Mouse (Mus musculus) c-Kit-positive CD71-negative TER-119-negative erythroid progenitor cells, embryonic 14.5 days (primary cell): Measurements from ENCODE around the gene Dgkh.
"Not testable (repeated sequence)": the region's sequence is repeated elsewhere in the genome, so short reads cannot be mapped to it uniquely, and the experiment has no call there.

Experiments used
- DNase-seq: peaks from one replicate; pipeline ENCODE4 v3.0.0-alpha.2; 2013; ENCODE audit warnings: low read depth

Gene Dgkh

DNA sequence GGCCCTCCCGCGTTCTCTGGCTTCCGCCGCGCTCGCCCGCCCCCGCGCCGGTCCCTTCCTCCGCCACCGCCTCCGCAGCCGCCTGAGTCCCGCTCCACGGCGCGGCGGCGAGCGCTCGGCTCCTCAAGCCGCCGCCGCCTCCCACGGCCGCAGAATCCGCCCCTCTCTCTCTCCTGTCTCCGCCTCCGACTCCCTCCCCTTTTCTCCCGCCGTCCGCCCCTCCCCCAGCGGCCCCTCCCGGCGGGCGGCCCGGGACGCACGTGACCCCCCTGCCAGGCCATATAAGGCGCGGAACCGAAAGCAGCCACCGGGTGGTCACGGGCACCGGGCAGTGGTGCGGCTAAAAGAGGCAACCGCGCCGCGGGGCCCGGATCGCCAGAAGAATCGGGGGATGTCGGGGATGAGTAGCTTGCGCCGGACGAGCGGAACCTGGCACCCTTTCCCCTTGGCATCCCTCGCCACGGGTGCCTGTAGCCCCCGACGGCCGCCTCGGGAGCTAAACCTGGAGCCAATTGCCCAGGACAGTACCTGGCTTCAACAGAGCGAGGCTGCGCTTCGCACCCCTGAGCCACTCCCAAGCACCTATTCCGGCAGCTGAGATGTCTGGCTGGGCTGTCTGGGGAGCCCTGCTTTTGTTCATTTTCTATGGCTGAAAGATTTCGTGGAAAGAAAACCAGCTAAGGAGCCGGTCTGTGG, at the start of gene Dgkh:
Gene Dgkh (minus strand): TSS at position 160 of the 696 bp plus-strand sequence.
- DNase-seq, result no peak

DNA sequence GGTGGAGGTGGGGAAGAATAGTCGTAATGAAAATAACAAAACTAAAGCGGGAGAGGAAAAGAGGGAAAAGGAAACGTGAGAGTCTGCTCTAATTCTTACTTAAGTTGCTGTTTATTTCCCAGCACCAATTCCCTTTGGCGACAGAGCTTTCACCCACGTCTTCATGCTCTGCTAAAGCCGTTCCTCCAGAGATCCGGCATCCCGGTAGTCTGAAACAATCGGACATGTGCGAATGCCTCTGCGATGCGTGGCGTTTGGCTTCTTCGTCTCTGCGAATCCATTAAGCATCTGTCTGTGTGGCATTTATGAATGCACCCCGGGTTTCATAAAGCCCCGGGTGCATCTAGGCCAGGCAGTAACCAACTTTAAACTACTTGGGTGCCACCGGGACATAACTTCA, 44.6 kb upstream of the Dgkh start:
- DNase-seq, result no peak

DNA sequence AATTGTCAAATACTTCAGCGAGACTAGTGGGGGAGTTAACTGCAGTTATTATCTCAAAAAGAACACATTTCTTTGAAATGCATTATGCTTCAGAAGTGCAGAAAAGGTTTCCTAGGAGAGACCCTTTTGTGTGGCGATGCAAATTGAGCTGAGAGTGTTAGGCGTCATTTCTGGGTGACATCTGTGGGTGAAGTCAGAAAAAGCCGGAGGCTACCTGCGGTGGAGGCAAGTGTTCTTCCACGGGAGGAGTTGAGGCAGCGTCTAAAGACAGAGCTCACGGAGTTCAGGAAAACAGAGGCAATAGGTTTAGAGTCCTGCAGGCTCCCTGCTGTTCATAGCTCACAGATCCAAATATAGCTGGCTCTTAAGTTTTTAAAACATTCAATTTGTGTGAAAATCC, 44.1 kb upstream of the Dgkh start:
- DNase-seq, result no peak

DNA sequence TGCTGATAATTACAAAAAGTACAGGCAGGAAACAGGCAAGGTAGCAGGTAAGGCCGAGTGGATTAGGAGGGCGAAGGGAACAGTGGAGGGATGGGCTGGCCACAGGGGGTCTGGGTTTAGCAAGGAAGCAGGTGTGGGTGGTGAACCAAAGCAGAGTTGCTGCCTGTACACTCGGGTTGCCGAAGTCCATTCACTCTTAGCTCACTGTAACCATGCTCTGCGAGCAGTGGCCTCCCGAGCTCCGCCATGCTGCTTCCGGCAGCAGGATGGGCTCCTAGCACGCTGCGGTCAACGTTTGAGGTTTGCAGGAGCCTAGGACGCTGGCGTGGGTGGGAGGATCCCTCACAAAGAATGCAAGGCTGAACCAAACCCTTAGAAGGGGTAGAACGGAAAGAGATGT, 43.1 kb upstream of the Dgkh start:
- no peak for DNase-seq

DNA sequence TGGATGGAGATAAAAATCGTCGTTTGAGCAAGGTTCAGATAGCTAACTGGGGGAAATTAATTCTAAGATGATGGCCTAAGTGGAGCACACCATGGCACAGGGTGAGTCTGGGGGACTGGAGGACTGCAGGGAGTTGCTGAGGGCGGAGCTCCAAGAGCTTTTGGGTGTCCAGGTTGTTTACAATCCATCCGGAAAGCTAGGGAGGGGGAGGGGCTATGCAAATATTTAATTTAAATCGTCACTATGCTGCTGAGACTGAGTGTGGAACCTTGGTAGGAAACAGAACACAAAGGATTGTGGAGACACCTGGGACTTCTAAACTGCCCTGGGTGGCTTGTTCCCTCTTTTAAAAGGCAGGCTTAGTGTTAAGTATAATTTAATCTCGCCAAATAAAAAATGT, 42.6 kb upstream of the Dgkh start:
- DNase-seq, result no peak

DNA sequence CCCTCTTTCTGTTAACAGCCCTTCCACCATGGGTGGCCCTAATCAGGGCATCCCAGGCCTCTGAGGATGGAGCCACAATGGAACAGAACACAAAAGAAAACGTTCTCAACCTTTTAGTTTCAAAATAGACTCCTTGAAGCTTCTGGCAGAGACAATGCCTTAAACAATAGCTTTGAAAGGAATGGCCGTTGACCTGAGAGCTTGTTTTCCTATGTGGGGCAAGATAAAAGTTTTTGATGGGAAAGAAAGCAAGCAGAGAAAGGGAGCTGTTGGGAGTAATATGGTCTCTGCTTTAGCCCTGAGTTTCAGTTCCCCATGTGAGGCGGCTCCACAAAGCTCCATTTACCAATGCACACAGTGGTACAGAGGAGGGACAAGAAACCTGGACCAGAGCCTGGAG, 37.9 kb upstream of the Dgkh start:
- DNase-seq, result no peak

DNA sequence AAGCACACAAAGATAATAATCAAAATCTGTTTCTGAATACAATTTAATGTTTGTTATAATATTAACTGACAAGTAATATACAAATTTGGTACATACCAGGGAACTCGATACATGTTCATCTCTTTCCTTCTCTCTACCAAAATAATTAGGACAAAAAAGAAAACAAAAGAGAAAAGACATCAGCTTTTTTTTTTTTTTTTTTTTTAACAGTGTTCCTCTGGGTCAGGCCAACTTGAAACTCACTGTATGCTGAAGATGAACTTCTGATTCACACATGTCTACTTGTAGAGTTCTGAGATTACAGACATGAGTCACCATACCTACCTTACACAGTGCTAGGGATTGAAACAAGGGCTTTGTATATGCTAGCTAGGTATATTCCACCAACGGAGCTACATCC, 28.5 kb upstream of the Dgkh start:
- DNase-seq, result no peak

DNA sequence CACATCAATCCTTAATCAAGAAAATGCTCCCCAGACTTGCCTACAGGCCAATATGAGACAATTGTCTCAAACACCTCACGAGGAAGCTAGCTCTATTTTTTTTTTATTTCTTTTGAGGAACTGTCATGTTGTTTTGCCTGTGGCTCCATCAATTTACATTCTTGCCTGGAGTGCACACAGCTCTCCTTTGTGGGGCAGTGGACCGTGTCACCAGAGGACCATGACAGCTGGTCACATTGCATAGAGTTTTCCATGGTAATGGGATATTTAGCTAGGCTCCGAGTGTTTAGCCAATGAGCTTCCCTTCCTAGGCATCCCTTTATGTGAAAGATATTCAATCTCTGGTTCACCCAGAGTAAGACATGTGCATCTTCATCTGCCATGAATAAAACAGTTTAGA, 26.9 kb upstream of the Dgkh start:
- DNase-seq, result no peak

DNA sequence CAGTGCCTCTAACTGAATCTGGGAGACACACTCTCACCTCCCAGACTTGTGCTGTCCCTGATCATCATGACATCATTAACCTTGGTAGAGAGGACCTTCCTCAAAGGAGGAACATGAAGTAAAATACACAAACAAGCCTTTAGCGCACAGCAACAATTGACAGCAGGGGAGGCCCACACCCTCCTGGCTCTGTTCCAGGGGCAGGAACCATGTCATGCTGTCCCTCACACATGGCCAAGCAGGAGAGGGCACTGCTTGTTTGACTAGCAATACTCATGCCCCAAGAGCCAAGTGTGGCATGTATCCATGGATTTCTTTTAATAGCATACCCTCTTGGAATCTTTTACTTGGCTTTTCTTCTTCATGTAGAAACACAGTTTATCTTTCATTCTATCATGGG, 22.7 kb upstream of the Dgkh start:
- no peak for DNase-seq

DNA sequence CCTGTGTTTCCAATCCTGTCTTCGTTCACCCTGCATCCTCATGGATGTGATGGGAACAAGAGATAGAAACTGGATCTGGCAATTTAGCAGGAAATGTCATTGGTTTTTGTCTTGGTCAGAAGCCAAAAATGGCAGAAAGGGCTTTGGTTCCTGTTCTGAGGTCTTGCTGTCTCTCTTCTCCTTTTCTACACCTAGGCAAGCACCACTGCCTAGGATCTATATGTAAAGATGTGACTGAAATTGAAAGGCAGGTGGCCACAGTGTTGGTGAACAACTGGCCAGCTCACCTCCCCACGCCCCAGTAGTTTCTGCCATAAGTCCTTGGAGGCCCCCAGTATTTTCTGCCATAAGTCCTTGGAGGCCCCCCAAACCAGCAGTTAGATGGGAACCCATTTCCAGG, 16.1 kb upstream of the Dgkh start:
- no peak for DNase-seq

DNA sequence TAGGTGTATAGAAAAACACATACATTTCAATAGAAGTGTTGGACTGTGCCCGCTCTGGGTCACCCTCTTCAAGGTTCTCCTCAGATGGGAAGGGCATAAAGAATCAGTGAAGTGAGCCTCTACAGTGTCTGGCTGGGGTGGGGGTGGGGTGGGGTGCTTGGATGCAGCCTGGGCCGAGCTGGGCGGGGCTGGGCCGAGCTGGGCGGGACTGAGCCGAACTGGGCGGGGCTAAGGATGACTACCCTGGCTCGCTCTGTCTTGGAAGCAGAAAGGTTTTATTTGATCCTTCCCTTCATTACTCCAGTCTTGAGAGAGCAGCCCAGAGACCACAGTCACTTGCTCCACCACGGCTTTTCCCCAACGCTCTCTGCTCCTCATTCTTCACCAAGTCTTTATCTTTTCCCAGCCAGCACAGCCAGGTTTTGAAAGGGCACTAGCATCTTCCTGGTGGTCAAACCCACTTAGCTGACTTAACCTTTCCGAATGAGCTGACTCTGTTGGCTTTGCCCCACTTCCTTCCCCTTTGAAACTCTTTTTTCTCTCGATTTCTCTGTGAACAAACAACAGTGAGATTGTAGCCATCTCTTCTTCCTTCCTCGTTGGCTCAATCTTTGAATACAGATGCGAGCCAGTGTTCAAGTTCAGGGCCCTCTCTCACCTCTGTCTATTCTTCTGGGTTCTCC, 15.5 kb upstream of the Dgkh start:
- DNase-seq, result no peak

DNA sequence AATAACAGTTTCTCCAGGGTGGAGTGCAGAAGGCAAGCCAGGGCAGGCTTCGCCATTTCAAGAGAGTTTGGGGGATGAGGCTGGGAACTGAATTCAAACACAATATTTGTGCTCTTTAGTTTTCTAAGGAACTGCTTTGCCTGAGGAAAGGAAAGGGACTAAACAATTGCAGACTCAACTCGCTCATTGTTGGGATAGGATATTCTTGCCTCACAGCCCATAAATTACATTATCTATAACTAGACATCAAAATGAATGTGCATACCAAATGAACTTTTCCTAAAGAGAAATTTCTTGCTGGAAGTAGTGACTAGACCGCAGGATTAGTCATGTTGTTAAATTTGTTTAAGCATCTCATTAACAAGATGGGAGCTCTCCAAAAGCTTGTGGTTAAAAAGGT, 14.9 kb upstream of the Dgkh start:
- no peak for DNase-seq

DNA sequence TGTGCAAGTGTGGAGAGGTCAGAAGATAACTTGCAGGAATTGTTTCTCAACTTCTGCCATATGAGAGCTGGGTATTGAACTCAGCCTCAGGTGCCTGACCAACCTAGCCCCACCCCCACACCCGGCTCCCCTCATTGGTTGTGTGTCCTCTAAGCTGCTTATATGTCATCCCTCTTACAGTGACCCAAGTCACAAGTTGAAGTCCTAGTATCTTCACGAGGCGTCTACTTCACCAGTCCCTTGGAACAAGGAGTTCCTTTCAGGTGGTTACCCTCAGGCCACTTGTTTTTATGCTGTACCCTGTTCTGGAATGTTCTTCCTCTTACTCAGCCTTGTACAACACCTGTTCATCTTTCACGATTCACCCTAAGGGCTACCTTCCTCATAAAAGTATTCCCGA, 2.0 kb upstream of the Dgkh start:
- no peak for DNase-seq

DNA sequence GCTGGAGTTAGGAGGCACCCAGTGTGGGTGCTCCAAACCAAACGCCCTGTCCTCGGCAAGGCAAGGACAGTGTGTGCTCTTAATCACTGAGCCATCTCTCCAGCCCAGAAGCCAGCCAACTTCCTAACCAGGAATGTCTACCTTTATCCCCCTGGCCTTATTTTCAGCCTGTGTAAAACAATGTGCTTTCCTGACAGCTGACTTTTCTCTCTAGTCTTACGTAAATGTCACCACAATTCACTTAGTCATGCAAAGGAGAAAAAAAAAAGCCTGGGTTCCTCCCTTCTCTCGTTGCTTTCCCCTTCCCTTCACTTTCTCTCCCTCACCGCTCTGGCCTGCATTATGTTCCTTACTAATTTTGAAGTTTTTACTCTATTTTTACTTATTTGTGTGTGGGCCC, 1.6 kb upstream of the Dgkh start:
- not testable (repeated sequence) for DNase-seq

DNA sequence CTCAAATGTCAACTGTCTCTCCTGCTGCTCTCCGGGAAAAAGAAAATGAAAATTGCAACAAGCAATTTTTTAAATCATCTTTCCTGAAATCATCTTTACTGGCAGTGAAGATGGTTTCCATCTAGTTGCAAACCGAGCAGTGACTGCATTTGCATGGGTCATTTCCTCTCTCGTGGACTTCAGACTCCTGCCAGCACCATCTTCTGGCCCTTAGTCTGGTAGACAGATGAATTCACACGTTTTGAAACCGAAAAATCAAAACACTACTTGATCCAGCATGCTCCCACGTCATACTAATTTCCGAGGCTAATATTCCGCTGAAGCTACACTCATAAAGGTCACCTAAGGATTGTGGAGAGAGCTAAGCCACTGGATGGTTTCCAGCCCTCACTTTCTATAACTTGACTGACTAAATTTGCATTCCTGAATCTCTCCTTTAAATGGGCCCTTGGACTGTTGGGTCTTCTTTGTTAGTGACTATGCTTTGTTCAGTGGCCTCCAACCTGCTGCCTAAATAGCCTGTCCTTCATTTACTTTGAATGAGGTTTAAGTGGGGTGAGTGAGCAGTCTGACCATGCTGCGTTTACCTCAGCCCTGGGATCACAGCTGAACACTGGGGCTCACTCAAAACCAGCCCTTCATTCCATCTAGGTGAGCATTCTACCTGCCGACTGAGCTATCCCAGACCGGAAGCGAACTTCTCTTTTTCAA, 945 bp upstream of the Dgkh start:
- no peak for DNase-seq

DNA sequence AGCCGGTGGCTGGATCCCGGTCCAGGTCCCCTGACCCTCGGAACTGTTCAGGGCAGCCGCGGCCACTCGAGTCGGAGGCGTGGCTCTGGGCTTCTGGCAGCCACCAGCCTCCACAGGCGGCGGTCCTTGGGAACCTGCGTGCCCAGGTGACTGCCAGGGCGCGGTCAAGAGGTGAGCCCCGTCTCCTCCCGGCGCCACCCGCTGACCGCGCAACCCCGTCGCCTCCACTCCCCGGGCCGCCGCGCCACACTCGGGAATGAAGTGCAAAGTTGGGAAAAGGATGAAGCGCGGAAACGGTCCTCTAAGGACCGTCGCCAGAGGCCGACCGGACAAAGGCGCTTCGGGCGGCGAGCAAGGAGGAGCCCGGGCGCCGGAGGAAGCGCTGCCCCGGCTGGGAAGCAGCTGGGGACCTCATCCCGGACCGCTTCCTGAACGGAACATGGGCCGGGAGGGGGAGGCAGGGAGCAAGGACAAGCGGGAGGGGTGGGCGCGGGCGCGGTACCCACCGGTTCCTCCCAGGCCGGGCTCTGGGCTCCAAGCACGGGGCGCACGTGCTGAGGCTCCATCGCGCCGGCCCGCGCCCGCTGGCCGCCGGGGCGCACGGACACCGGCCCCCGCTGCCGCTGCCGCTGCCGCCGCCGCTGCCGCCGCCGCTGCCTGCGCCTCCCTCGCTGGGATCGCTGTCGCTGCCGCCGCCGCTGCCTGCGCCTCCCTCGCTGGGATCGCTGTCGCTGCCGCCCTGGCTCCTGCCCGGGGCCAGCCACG, 542 bp downstream of the Dgkh start:
- DNase-seq, result no peak

DNA sequence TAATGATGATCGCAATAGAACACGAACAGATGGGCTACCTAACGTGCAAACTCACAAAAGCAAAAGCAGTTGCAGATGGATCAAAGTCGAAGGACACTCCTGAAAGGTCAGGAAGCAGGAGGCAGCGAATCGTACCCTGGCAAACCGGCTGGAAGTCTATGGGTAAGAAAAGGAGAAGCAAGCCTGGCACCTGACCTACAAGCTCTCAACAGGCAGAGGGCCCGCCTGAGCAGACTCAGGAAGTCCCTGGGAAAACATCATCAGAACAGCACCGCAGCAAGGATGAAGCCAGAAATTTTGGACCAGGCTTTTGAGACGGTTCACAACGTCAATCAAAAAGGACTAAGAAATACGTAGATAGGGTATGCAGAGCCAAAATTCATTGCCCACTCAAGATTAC, 1.3 kb downstream of the Dgkh start:
- DNase-seq, result no peak

DNA sequence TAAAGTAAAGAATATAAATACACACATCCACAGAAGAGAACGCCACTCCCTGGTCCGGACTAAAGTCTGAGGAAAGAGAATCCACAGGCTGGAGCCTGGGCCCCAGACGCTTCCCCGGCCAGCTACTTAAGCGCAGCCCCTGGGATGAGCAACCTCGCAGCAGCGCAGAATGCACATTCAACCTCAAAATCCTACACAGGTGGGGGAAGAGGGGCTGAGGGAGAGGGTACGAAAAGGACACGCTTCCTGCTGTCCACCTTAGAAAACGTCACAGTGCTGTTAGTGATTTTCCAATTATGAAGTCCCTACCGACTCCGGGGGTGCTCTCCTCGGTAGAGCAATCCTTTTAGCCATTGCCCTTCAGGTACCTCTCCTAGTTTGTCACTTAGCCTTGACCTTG, 6.6 kb downstream of the Dgkh start:
- DNase-seq, result no peak

DNA sequence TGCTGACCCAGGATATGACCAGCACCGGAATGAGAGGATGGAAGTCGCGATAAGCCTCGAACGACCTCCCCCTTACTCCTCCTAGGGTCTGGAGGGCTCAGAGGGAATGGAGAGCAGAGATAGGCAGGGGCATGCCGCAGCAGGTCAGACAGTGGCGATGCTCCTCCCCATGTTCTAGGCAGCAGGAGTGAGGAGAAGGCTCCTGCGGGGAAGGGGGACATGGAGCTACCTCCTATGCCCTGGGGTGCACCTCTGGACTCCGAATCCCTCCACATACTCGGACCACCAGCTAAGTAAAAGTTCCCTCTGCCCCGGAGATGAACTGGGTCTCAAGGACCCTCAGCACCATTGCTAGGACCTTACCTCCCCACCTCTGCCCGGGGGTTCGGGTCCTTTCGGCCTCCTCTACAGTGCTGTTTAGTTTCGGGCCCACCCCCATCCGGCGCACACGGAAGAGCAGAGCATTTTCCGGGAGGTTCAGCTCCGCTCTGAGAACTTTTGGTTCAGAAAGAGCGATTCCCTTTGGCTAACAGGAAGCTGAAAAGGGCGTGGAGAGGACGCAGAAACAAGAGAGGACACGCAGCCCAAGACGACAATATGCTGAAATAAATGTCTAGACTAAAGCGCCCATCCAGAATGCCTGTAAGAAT, 7.1 kb downstream of the Dgkh start:
- no peak for DNase-seq

DNA sequence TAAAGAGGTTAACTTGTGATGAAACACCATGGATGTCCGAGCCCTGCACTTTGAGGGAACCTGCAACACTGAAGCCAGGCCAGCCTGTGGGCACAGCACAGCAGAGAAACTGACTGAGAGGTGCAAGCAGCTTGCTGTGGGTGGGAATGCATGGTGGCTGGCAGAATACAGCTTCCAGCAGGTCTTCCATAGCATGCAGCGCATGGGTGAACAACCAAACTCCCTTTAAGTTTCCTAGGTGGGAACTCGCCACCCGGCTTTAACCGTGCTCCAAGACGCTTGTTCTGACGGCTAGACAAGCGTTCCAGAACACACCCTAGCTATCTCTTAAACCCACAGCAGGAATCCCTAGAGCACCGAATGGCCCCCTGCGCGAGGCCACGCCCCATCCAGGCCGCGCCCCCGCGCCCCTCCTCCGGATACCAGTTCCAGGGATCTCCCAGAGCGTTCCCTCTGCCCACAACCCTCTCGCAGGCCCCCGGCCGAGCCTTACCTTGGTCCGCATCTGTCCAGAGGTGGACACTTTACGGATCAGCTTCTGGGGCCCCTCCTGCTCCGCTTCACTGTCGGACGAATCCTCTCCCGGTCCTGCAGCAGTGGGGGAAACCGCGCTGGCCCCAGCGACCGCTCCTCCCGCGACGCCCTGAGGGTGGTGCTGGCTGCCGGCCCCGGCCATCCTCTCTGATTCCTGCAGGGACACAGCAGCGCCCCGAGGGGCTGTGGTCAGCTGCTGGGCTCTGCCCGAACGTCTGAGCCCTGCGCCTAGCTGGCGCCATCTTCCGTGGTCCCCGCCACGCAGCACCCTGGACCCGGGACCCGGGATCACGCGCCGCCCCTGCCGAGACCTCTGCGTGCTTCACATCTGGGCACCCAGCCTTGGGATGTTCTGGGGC, 7.9 kb downstream of the Dgkh start:
- DNase-seq, result no peak

DNA sequence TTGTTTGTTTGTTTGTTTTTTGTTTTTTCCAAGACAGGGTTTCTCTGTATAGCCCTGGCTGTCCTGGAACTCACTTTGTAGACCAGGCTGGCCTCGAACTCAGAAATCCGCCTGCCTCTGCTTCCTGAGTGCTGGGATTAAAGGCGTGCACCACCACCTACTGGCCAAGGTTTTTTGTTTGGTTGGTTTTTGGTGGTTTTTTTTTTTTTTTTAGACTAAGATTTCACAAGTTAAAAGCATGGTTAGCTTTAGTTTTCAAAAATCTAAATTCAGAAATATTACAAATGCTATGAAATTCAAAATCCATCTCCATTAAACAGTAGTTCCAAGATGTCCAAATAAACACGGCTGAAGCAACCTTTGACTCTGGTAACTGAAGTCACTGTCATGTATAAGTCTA, 8.9 kb downstream of the Dgkh start:
- DNase-seq, result not testable (repeated sequence)
